Mouse (Mus musculus): Measurements from ENCODE around the gene Olfr857. TPM values are rescaled to one million over a fixed set of nuclear protein-coding genes. Genes with fewer than 3 reads are reported as not detected.
"Not testable (repeated sequence)": the region's sequence is repeated elsewhere in the genome, so short reads cannot be mapped to it uniquely, and the experiment has no call there.

The Olfr857 gene
- not detected for total RNA-seq (2021)
- long read RNA-seq, experiment 1: 0 reads
- long read RNA-seq, experiment 2: 0 reads

- DNase-seq (ENCODE audit: low spot score in 2 of 2): no peak
Observed at GRCm38 (mm10) chr9:19709133-19709532, at the start of gene Olfr857. Gene Olfr857 (plus strand): TSS chr9:19709433.

- no peak for DNase-seq (ENCODE audit: low spot score in 2 of 2)
Observed at GRCm38 (mm10) chr9:19690281-19690680, 19.0 kb upstream of the Olfr857 start.

GRCm38 (mm10) chr9:19691426-19691825, 17.8 kb upstream of the Olfr857 start:
- DNase-seq (ENCODE audit: low spot score in 2 of 2): no peak

- DNase-seq (ENCODE audit: low spot score in 2 of 2): no peak
Observed at GRCm38 (mm10) chr9:19692430-19692829, 16.8 kb upstream of the Olfr857 start.

- DNase-seq (ENCODE audit: low spot score in 2 of 2): not testable (repeated sequence)
Observed at GRCm38 (mm10) chr9:19694285-19694684, 14.9 kb upstream of the Olfr857 start.

GRCm38 (mm10) chr9:19694898-19695379, 14.3 kb upstream of the Olfr857 start:
- not testable (repeated sequence) for DNase-seq (ENCODE audit: low spot score in 2 of 2)

GRCm38 (mm10) chr9:19704546-19704945, 4.7 kb upstream of the Olfr857 start:
- not testable (repeated sequence) for DNase-seq (ENCODE audit: low spot score in 2 of 2)

Other genes starting within 250 kb of the Olfr857 start
- not detected for gene Olfr850, start 231.2 kb upstream of the Olfr857 start, total RNA-seq (2021)
- not detected for gene Olfr851, start 216.1 kb upstream of the Olfr857 start, total RNA-seq (2021)
- gene Olfr853, start 168.4 kb upstream of the Olfr857 start, total RNA-seq (2021): not detected
- not detected for gene Olfr854, start 142.1 kb upstream of the Olfr857 start, total RNA-seq (2021)
- gene Olfr855, start 126.8 kb upstream of the Olfr857 start, total RNA-seq (2021): not detected
- gene Zfp317, start 87.3 kb upstream of the Olfr857 start, total RNA-seq (2021): 10 to 100 TPM; 12.5 to 15.6 TPM
- not detected for gene Olfr58, start 70.8 kb downstream of the Olfr857 start, total RNA-seq (2021)
- not detected for gene Olfr859, start 95.5 kb downstream of the Olfr857 start, total RNA-seq (2021)
- not detected for gene Olfr860, start 140.3 kb downstream of the Olfr857 start, total RNA-seq (2021)
- gene Olfr862, start 178.6 kb downstream of the Olfr857 start, total RNA-seq (2021): not detected
- gene Olfr77, start 207.4 kb downstream of the Olfr857 start, total RNA-seq (2021): not detected

Measured in gastrocnemius, postnatal 4 days (tissue).